Mouse (Mus musculus) heart, embryonic 15.5 days (tissue): ENCODE results near the gene Abhd12. TPM values are rescaled to one million over a fixed set of nuclear protein-coding genes. Genes with fewer than 3 reads are reported as not detected.

Experiments
- ATAC-seq: fragments of 200-750 bp; cut with Nextera tagmentation; replicated peaks from 2 replicates; pipeline ENCODE4 v1.8.0; 2017; ENCODE audit warnings: low read depth, moderate TSS enrichment; ENCODE audit not compliant: insufficient number of reproducible peaks, insufficient read depth, low FRiP score
- H3K27ac ChIP-seq: fragments of 300-500 bp; sonication (generic); 2 replicates; pipeline ENCODE4 v1.5.1; 2015; ENCODE audit warnings: mild to moderate bottlenecking, inconsistent platforms
- H3K27me3 ChIP-seq: fragments of 300-500 bp; sonication (generic); 2 replicates; pipeline ENCODE4 v1.6.1; 2015; ENCODE audit warnings: inconsistent platforms
- H3K36me3 ChIP-seq: fragments of 300-500 bp; sonication (generic); 2 replicates; pipeline ENCODE4 v1.6.1; 2015; ENCODE audit warnings: mild to moderate bottlenecking, inconsistent platforms
- H3K4me1 ChIP-seq: fragments of 300-500 bp; sonication (generic); replicated peaks from 2 replicates; pipeline ENCODE4 v1.6.1; 2015; ENCODE audit warnings: inconsistent platforms
- H3K4me2 ChIP-seq: fragments of 300-500 bp; sonication (generic); 2 replicates; pipeline ENCODE4 v1.6.1; 2015; ENCODE audit warnings: inconsistent platforms, mild to moderate bottlenecking, moderate library complexity
- H3K4me3 ChIP-seq: fragments of 300-500 bp; sonication (generic); 2 replicates; pipeline ENCODE4 v1.5.1; 2015; ENCODE audit warnings: mild to moderate bottlenecking, inconsistent platforms
- H3K9ac ChIP-seq: fragments of 300-500 bp; sonication (generic); 2 replicates; pipeline ENCODE4 v1.6.1; 2015; ENCODE audit warnings: mild to moderate bottlenecking, inconsistent platforms
- H3K9me3 ChIP-seq: fragments of 300-500 bp; sonication (generic); replicated peaks from 2 replicates; pipeline ENCODE4 v1.6.1; 2016; ENCODE audit warnings: inconsistent platforms
- WGBS: fragments of 180-500 bp; shearing (Covaris S2); methylation state at CpG from one replicate; pipeline ENCODE4 v1.1.7; 2015; ENCODE audit warnings: mixed read lengths; 5-methylcytosine and 5-hydroxymethylcytosine counted together
- polyA plus RNA-seq: library from polyadenylated mRNA; unstranded; fragments of >200 nt; fragmentation: Nextera tagmentation; extraction: Ambion mirVana; gene quantifications from 2 replicates; pipeline ENCODE4 v1.2.1, GENCODE M21; 2015

Gene Abhd12
- polyA plus RNA-seq, 1 experiment from 2014 or later, result 34.5 TPM

- Histone ChIP-seq H3K9ac (no peak overlapping the region), H3K4me3 (no peak overlapping the region), H3K27me3 (no peaks in the 10 kb centered on the region), H3K36me3 (peaks cover 87% of the 10 kb centered on the region), H3K27ac (no peak overlapping the region), H3K9me3 (no peaks in the 10 kb centered on the region), H3K4me2 (no peak overlapping the region), H3K4me1 (no peaks in the 10 kb centered on the region; the same call in 1 of the 2 replicates)
- no peak for ATAC-seq
- WGBS, result 83% methylated on average over 2 of the region's 2 CpGs
Measured at GRCm38 (mm10) chr2:150830011-150830410, 74.5 kb downstream of the Abhd12 start.

- Histone ChIP-seq H3K4me3 (no peak overlapping the region), H3K9ac (no peak overlapping the region), H3K27me3 (no peaks in the 10 kb centered on the region), H3K4me2 (no peak overlapping the region), H3K9me3 (no peaks in the 10 kb centered on the region), H3K4me1 (no peaks in the 10 kb centered on the region), H3K27ac (no peak overlapping the region), H3K36me3 (peaks cover 99% of the 10 kb centered on the region)
- no peak for ATAC-seq
- 77% methylated on average over 4 of the region's 4 CpGs for WGBS
Measured at GRCm38 (mm10) chr2:150828654-150829053, 75.9 kb downstream of the Abhd12 start.

- Histone ChIP-seq H3K27ac (no peak overlapping the region), H3K9me3 (no peaks in the 10 kb centered on the region), H3K4me1 (no peaks in the 10 kb centered on the region), H3K4me3 (no peak overlapping the region), H3K4me2 (no peak overlapping the region), H3K27me3 (no peaks in the 10 kb centered on the region), H3K36me3 (peaks cover 99% of the 10 kb centered on the region), H3K9ac (no peak overlapping the region)
- WGBS, result 81% methylated on average over 3 of the region's 3 CpGs
- ATAC-seq, result no peak
Measured at GRCm38 (mm10) chr2:150828164-150828563, 76.4 kb downstream of the Abhd12 start.

GRCm38 (mm10) chr2:150826426-150826825, 78.1 kb downstream of the Abhd12 start:
- Histone ChIP-seq H3K4me3 (no peak overlapping the region), H3K4me2 (no peak overlapping the region), H3K27ac (no peak overlapping the region), H3K27me3 (no peaks in the 10 kb centered on the region), H3K36me3 (peaks cover 96% of the 10 kb centered on the region), H3K9me3 (no peaks in the 10 kb centered on the region), H3K9ac (no peak overlapping the region), H3K4me1 (no peaks in the 10 kb centered on the region)
- no peak for ATAC-seq
- 85% methylated on average over 3 of the region's 3 CpGs for WGBS

GRCm38 (mm10) chr2:150822987-150823386, 81.6 kb downstream of the Abhd12 start:
- Histone ChIP-seq H3K9ac (no peak overlapping the region), H3K4me2 (no peak overlapping the region), H3K4me3 (no peak overlapping the region), H3K4me1 (no peaks in the 10 kb centered on the region), H3K36me3 (peaks cover 95% of the 10 kb centered on the region), H3K27ac (no peak overlapping the region), H3K9me3 (no peaks in the 10 kb centered on the region), H3K27me3 (no peaks in the 10 kb centered on the region)
- ATAC-seq, result no peak
- 80% methylated on average over 8 of the region's 8 CpGs for WGBS

- no peak overlapping the region for H3K9ac ChIP-seq
- H3K36me3 ChIP-seq, result peaks cover 94% of the 10 kb centered on the region
- H3K4me2 ChIP-seq, result no peak overlapping the region
- no peaks in the 10 kb centered on the region for H3K4me1 ChIP-seq
- 86% methylated on average over 8 of the region's 8 CpGs for WGBS
- H3K9me3 ChIP-seq, result no peaks in the 10 kb centered on the region
- H3K4me3 ChIP-seq, result no peak overlapping the region
- ATAC-seq, result no peak
- no peak overlapping the region for H3K27ac ChIP-seq
- no peaks in the 10 kb centered on the region for H3K27me3 ChIP-seq
Measured at GRCm38 (mm10) chr2:150820720-150821119, 83.8 kb downstream of the Abhd12 start.

- no peak overlapping the region for H3K9ac ChIP-seq
- no peak overlapping the region for H3K4me3 ChIP-seq
- peaks cover 95% of the 10 kb centered on the region for H3K36me3 ChIP-seq
- no peaks in the 10 kb centered on the region for H3K9me3 ChIP-seq
- no peaks in the 10 kb centered on the region for H3K27me3 ChIP-seq
- H3K4me2 ChIP-seq, result no peak overlapping the region
- no peak overlapping the region for H3K27ac ChIP-seq
- no peak for ATAC-seq
- 90% methylated on average over 8 of the region's 8 CpGs for WGBS
- no peaks in the 10 kb centered on the region for H3K4me1 ChIP-seq
Measured at GRCm38 (mm10) chr2:150818742-150819141, 85.8 kb downstream of the Abhd12 start.

GRCm38 (mm10) chr2:150816676-150817402, 87.7 kb downstream of the Abhd12 start:
- H3K27me3 ChIP-seq, result no peaks in the 10 kb centered on the region
- WGBS, result 89% methylated on average over 18 of the region's 18 CpGs
- no peaks in the 10 kb centered on the region for H3K9me3 ChIP-seq
- H3K4me2 ChIP-seq, result no peak overlapping the region
- no peak for ATAC-seq
- H3K4me3 ChIP-seq, result no peak overlapping the region
- no peak overlapping the region for H3K9ac ChIP-seq
- H3K27ac ChIP-seq, result no peak overlapping the region
- H3K36me3 ChIP-seq, result peaks cover 95% of the 10 kb centered on the region
- H3K4me1 ChIP-seq, result no peaks in the 10 kb centered on the region

GRCm38 (mm10) chr2:150812816-150813215, 91.7 kb downstream of the Abhd12 start:
- Histone ChIP-seq H3K4me2 (no peak overlapping the region), H3K4me1 (no peaks in the 10 kb centered on the region), H3K36me3 (peaks cover 97% of the 10 kb centered on the region), H3K27me3 (no peaks in the 10 kb centered on the region), H3K4me3 (no peak overlapping the region), H3K27ac (no peak overlapping the region), H3K9me3 (no peaks in the 10 kb centered on the region), H3K9ac (no peak overlapping the region)
- no peak for ATAC-seq
- 97% methylated on average over 6 of the region's 6 CpGs for WGBS

GRCm38 (mm10) chr2:150810603-150811002, 93.9 kb downstream of the Abhd12 start:
- Histone ChIP-seq H3K27ac (no peak overlapping the region), H3K36me3 (peaks cover 98% of the 10 kb centered on the region), H3K4me1 (no peaks in the 10 kb centered on the region), H3K4me3 (no peak overlapping the region), H3K9ac (no peak overlapping the region), H3K27me3 (no peaks in the 10 kb centered on the region), H3K9me3 (no peaks in the 10 kb centered on the region), H3K4me2 (no peak overlapping the region)
- WGBS, result 63% methylated on average over 5 of the region's 5 CpGs
- ATAC-seq, result no peak

GRCm38 (mm10) chr2:150808812-150809211, 95.7 kb downstream of the Abhd12 start:
- Histone ChIP-seq H3K4me3 (no peak overlapping the region), H3K4me1 (no peaks in the 10 kb centered on the region), H3K27ac (no peak overlapping the region), H3K4me2 (no peak overlapping the region), H3K9ac (no peak overlapping the region), H3K36me3 (peaks cover 97% of the 10 kb centered on the region), H3K9me3 (no peaks in the 10 kb centered on the region), H3K27me3 (no peaks in the 10 kb centered on the region)
- ATAC-seq, result no peak
- WGBS, result 91% methylated on average over 6 of the region's 6 CpGs

- H3K27me3 ChIP-seq, result no peaks in the 10 kb centered on the region
- no peaks in the 10 kb centered on the region for H3K9me3 ChIP-seq
- ATAC-seq, result no peak
- H3K9ac ChIP-seq, result no peak overlapping the region
- no peak overlapping the region for H3K4me3 ChIP-seq
- no peaks in the 10 kb centered on the region for H3K4me1 ChIP-seq
- WGBS, result 87% methylated on average over 6 of the region's 6 CpGs
- no peak overlapping the region for H3K4me2 ChIP-seq
- H3K27ac ChIP-seq, result no peak overlapping the region
- H3K36me3 ChIP-seq, result peaks cover 97% of the 10 kb centered on the region
Measured at GRCm38 (mm10) chr2:150808381-150808780, 96.2 kb downstream of the Abhd12 start.
